Mouse (Mus musculus) heart, adult 2 months (tissue): ENCODE data around the gene Nt5e.

Experiments used
- CTCF ChIP-seq: fragments of 200-600 bp; IDR thresholded peaks from 2 replicates; pipeline ENCODE4 v1.8.1; 2022; ENCODE audit warnings: antibody characterized with exemption, mild to moderate bottlenecking, moderate library complexity
- EP300 ChIP-seq: fragments of 200-500 bp; IDR thresholded peaks from 2 replicates; pipeline ENCODE4 v1.6.1; 2011; ENCODE audit warnings: low read depth, low read length, control low read depth; ENCODE audit not compliant: insufficient read depth
- POLR2A ChIP-seq: fragments of 200-500 bp; IDR thresholded peaks from 2 replicates; pipeline ENCODE4 v1.6.1; 2011; ENCODE audit warnings: mild to moderate bottlenecking, low read depth, low read length, control low read depth; ENCODE audit not compliant: insufficient read depth

DNA sequence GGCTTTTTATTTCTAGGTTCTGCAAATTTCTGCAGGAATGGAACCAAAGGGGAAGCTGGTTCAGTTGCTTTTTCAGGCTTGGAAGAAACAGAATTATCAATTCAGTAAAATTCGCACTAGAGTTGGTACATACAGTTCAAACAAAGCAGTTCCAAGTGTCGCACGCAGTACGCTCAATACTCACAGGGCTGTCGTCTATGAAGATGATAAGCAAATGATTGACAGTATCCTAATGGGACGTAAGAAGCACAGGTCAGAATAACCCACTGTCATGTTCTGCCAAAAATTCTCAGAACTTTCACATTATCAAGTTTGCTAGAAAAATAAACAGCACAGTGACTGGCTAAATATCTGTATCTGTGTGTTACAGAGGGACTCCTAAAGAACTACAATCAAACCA, 77.5 kb downstream of the Nt5e start:
- TF ChIP-seq CTCF = no peak
- no peak for TF ChIP-seq EP300
- no peak for TF ChIP-seq POLR2A
